Mouse (Mus musculus): Measurements from ENCODE around the gene Mvk.

DNA sequence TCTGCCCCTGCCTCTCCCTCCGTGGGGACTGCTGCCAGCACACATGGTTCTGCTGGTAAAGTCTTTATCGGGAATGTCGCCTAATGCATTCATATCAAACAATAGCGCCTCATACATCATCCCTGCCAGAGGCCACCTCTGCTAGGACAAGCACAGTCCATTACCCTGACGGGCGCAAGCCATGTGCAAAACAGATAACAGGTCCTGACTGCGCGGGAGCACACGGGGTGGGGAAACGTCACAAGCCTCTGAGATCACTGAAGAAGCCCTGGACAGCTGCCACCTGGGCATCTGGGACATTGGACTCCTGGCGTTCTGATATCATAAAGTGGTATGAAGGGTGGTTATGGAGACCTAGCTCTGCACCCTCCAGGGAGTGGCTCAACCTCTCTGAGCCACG, 63.3 kb downstream of the Mvk start:
- TF ChIP-seq POLR2A (IDR thresholded peaks at IDR 0.05; ENCODE audit: low read depth, low read length) (no peak), CTCF (IDR thresholded peaks at IDR 0.05; ENCODE audit: borderline replicate concordance, insufficient read depth, low read length) (no peak)
